Mouse (Mus musculus) retina, postnatal 1 day (tissue): ENCODE data around the gene Rps17.

Experiments used
- DNase-seq: peaks from one replicate; pipeline ENCODE4 v3.0.0-alpha.2; 2012

Gene Rps17

GRCm38 (mm10) chr7:81344544-81345446, at the start of gene Rps17:
Gene Rps17 (minus strand): TSS chr7:81345254.
- DNase-seq = peak; percentile 96

GRCm38 (mm10) chr7:81379363-81379762, 34.3 kb upstream of the Rps17 start:
- DNase-seq = no peak

GRCm38 (mm10) chr7:81372337-81372920, 27.4 kb upstream of the Rps17 start:
- DNase-seq = peak; percentile 74

GRCm38 (mm10) chr7:81371811-81372210, 26.8 kb upstream of the Rps17 start:
- DNase-seq = no peak

- no peak for DNase-seq
These were observed 24.7 kb upstream of the Rps17 start for GRCm38 (mm10) chr7:81369724-81370123.

GRCm38 (mm10) chr7:81367946-81368345, 22.9 kb upstream of the Rps17 start:
- no peak for DNase-seq

GRCm38 (mm10) chr7:81356975-81357374, 11.9 kb upstream of the Rps17 start:
- DNase-seq = no peak

GRCm38 (mm10) chr7:81356360-81356759, 11.3 kb upstream of the Rps17 start:
- no peak for DNase-seq

GRCm38 (mm10) chr7:81355746-81356145, 10.7 kb upstream of the Rps17 start:
- DNase-seq = no peak

- no peak for DNase-seq
These were observed 6.8 kb upstream of the Rps17 start for GRCm38 (mm10) chr7:81351826-81352225.

GRCm38 (mm10) chr7:81348206-81348605, 3.2 kb upstream of the Rps17 start:
- DNase-seq = peak; percentile 30

GRCm38 (mm10) chr7:81345447-81346170, 555 bp upstream of the Rps17 start:
- DNase-seq = no peak

GRCm38 (mm10) chr7:81343831-81344230, 1.2 kb downstream of the Rps17 start:
- DNase-seq = no peak

GRCm38 (mm10) chr7:81343316-81343715, 1.7 kb downstream of the Rps17 start:
- no peak for DNase-seq

- DNase-seq = no peak
These were observed 2.5 kb downstream of the Rps17 start for GRCm38 (mm10) chr7:81342356-81343094.

GRCm38 (mm10) chr7:81341563-81341962, 3.5 kb downstream of the Rps17 start:
- peak; percentile 70 for DNase-seq

GRCm38 (mm10) chr7:81339783-81340182, 5.3 kb downstream of the Rps17 start:
- peak; percentile 68 for DNase-seq

GRCm38 (mm10) chr7:81338522-81338873, 6.6 kb downstream of the Rps17 start:
- peak; percentile 46 for DNase-seq

GRCm38 (mm10) chr7:81337785-81338521, 7.1 kb downstream of the Rps17 start:
- no peak for DNase-seq

GRCm38 (mm10) chr7:81336432-81336786, 8.6 kb downstream of the Rps17 start:
- DNase-seq = peak; percentile 80

- DNase-seq = peak; percentile 61
These were observed 9.2 kb downstream of the Rps17 start for GRCm38 (mm10) chr7:81335705-81336431.

GRCm38 (mm10) chr7:81331851-81332250, 13.2 kb downstream of the Rps17 start:
- DNase-seq = no peak
